Mouse (Mus musculus): ENCODE measurements at regions not wholly inside any gene's neighbourhood (a gene's known extent, or its start where the extent isn't known, plus 50 kb on each side); places are given as distances from the start of the nearest gene placed in this dataset.

DNA sequence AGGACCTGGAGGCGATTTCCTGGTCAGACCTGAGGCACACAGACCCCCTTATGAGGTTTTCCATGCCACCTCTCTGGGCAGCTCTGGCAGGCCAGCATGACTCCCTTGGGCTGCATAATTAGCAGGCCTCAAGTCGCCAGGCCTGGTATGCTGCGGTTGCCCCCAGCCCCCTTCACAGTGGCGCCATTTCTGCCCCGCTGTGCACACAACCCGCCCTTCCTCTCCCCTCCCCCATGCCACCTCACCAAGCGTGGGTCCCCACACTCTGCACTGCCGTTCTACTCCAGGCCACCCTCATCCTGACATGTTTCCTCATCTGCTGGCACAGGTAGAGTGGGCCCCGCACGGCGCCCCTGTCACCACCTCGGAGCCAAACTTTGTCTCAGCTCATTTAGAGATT lies 339.3 kb downstream of the Sox9 start:
- DNase-seq = no peak
- intact Hi-C loops (cut with DNase I) = no loop called here

DNA sequence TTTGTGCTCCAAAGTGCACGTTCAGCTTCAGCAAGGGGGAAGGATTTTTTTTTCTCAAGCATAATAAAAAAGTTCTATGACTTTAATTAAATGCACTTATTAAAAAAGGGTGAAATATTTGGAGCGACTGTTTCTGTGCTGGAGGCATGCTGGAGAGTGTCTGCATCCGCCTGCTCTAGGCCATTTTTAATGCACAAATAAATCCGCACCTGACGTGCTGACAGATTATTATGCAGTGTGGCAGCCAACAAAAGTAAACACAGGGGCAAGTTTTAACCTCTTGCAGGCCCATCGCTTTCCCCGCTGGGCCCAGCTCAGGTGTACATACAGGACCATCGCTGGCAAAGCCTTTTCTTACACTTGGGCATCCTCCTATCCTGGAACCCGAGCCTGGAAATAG lies 340.1 kb downstream of the Sox9 start:
- no peak for DNase-seq
- intact Hi-C loops (cut with DNase I) = no loop called here

DNA sequence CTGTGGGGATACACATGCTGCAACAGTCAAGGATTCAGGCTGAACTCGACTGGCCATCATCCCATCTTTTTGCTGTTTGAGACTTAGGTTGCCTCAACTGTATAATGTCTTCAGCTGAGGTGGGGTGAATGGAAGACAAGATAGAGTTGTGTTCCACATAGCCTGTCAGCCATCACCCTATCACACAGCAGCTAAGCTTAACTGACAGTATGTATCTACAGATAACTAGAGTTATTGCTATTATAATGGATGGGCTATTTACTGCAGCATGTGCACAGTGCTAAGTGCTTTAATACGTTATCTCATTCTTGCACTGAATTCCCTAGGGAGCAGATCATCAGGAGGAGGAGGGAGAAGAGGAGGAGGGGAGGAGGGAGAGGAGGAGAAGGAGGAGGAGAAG lies 340.9 kb downstream of the Sox9 start:
- intact Hi-C loops (cut with DNase I) = no loop called here

DNA sequence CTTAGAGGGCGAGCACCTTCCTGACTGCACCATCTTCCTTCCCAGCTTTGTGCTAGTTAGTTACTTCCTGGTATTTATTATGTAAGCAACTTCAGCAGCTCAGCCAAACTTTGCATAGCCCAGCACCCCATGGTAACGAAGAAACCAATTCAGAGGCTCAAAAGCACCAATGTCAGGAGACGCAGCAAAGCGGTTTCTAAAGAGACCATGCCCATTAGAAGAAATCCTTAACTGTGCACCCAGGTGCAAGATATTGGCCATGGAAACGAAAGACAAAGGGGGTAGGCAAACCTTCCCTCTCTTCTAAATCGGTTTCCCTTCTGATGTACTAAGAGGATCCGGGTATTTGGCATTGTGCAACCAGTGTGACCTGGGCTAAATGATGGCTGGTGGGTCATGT lies 343.8 kb downstream of the Sox9 start:
- intact Hi-C loops (cut with DNase I) = no loop called here
- no peak for DNase-seq

More for the DNA sequence above, 340.9 kb downstream of the Sox9 start:
- DNase-seq = no peak

DNA sequence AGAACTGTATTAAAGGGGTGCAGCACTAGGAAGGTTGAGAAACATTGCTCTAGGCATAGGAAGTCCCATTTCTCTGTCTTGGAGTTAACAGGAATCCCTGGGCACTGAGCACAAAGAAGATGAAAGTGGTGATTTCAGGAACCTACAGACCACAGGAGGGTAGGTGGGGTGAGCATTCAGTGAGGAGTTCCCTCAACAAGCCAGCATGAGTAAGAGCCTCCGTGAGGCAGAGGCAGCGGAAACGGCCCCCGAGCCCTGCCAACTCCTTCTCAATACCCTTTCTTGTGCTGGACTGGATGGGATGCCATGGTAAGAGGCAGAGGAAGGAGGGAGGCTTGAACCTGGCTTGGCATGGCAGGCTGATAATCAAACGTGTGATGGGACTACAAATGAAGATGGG lies 347.2 kb downstream of the Sox9 start:
- no peak for DNase-seq
- intact Hi-C loops (cut with DNase I) = no loop called here

DNA sequence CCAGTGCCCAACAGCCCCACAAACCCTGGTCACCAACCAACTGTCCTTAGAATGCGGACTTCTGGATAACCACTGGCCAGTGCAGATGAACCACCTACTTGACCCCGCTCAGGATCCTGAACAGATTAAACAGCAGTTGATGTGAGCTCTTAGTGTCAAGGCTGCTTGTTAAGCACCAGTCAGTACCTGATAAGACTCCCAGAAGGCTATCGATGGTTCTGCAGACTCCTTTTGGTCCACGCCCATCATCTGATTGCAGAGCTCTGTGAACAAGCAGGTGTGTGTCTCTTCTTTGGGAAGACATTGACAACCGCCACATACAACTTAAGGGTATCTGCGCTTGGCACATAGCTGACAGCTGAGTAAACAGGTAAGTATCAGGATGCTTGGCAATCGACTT lies 348.0 kb downstream of the Sox9 start:
- DNase-seq = no peak
- intact Hi-C loops (cut with DNase I) = no loop called here

DNA sequence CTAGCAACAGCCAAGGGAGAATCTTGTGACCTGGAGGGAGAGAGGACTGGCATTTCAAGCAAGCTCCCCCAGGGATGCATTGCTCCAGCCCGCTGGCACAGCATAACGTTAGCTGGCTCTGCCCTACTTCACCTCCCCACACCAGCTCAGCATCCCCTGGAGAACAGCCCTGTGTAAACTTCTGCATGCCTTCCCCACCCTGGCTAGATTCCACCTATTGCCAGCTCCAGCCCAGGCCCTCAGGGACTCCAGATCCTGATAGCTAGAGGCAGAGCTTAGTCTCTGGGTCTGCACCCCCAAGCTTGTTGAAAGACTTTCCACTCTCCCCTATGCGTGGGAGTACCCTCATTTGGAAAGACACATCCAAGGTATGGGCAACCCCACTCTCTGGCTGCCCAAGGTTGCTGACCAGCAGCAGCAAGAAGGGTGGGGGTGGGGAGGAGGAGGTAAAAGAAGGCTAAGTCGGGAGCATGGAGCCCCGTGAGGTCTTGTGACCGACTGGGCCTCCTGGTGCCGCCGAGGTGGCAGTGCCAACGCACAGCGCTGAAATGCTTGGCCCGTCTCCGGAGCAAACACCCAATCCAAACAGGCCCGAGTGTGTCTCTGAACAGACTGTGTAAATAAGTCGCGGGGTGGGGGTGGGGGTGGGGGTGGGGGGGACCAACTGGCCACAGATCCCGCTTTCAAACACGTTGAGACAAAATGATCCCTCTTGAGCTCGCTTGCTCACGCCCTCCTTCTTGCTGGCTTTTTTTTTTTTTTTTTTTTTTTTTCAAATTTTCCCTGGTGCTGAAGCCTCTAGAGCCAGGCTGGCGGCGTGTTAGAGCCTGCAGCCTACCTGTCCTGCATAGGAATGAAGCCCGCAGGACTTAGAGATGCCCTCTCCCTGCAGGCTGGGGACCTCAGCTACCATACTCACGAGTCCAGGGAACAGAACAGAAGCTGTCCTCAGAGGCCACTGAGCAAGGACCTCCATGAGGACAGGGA lies 350.3 kb downstream of the Sox9 start:
- DNase-seq = peak; percentile 48
- intact Hi-C loops (cut with DNase I) = no loop called here

DNA sequence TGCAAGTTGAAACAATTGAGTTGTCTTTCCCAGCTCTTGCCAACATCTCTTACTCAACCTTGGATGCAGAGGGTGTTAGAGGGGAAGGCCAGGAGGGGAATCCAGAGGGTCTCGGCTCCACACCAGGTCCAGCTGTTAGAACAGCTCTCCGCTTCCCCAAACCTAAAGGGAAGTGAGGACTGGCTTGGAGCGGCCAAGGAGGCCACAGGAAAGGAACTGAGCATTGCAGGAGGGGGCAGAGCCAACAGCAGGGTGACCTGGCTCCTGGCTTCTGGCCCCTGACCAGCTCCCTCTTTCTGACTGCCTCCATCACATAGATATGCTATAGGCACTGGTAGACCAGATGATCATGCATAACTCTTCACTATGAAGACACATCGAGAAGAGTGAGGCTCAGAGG lies 351.4 kb downstream of the Sox9 start:
- intact Hi-C loops (cut with DNase I) = no loop called here
- DNase-seq = no peak

DNA sequence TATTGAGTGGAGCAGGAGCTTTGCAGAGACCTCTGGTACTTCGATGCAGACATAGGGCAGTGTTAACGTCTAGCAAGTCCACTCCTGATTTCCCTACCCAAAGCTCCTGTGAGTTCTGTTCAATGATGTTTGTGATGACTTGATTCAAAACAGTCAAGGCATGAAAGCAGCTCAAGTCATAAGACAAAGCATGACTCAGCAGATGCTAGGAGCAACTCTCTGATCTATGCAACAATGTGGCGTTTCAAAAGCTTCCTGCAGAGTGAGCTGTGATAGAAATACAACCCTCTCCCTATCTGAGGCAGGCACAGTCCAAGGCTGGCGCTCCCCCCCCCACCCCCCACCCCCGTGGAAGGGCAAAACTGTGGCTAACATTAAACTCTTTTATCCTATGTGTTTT lies 353.2 kb downstream of the Sox9 start:
- intact Hi-C loops (cut with DNase I) = no loop called here

DNA sequence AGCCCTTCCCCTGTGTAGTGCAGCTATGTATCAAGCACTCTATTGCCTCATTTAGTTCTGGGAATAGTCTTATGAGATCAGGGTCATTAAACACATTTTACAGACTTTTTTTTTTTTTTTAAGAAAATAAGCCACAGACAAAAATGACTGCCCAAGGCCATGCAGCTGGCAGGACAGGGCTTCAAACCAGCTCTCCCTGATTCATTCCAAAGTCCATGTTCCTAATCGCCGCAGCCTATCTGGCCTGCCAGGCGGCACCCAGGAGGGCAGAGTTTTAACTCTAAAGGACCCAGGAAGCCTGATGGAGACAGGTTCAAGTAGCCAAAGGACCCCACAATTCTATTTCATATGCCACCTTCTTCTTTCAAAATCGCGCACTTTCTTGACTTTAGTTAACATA lies 356.4 kb downstream of the Sox9 start:
- intact Hi-C loops (cut with DNase I) = no loop called here
- DNase-seq = no peak

More for the DNA sequence above, 353.2 kb downstream of the Sox9 start:
- DNase-seq = no peak

DNA sequence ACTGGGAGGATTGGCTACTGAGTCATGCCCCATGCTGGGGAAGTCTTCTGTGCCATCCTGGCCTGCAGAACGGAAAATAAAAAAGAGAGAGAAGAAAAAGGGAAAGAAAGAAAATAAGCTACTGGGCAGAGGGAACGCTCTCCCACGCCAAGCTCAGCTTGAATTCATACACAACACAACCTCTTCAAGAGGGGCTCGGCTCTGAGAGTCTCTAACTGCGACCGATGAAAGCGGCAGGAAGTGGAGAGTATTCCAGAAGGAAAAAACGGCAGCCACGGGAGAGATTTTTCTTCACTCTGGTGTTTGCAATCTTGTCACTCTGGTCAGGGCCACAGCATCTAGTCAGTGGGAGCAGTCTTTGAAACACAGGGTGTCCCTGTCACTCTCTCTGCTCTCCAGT lies 358.6 kb downstream of the Sox9 start:
- no peak for DNase-seq
- intact Hi-C loops (cut with DNase I) = no loop called here

DNA sequence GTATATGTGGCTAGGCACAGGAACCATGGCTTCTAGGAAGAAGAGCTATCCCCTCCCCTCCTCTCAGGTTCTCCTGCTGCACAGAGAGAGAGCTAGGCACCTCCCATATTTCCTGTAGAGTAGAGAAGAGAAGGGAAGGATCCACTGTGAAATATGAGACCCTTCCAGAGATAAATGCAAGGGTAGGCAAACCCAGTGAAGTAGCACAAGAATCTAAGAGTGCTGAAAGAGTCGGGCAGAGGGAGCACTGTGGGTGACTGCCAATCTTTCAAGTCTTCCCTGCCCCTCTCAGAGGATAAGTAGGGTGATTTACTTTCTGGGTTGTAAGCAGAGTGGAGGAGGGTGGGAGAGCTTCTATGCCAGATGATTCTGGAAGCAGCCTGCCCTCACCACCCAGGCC lies 360.8 kb downstream of the Sox9 start:
- no peak for DNase-seq
- intact Hi-C loops (cut with DNase I) = no loop called here

DNA sequence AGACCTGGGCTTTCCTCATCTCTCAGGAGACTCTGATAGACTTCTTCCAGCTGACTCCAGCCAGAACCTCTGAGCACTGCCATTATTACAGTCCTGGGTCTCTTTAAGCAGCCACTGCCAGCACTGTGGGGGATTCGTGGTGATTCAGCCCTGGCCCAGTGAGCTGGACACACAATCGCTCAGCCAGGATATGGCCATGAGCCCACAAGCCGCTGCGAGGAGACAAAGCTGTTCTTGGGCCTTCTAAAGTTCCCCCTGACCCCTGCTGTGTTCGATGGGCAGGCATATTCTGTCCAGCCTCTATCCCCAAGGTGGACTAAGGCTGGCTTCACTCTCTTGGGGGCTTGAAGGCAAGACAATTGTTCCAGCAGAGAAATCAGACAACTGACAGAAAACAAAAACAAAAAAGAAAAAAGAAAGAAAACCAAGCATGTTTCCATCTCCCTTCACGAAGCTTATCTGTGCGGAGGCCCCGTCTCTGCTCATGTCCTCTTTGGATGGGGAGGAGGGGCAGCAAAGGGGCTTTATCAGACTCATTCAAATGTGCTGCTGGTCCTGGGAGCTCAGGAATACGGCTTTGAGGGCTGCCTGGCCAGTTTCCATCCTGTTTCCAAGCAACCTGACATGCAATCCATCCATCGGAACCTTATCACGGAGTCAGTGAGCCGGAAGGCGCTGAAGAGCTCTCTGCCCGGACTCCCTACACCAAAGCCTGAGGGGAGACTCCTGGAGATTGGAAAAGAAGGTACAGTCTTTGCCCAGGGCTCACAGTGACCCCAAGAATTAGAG lies 362.0 kb downstream of the Sox9 start:
- peak; percentile 91 for DNase-seq
- intact Hi-C loops (cut with DNase I) = no loop called here

DNA sequence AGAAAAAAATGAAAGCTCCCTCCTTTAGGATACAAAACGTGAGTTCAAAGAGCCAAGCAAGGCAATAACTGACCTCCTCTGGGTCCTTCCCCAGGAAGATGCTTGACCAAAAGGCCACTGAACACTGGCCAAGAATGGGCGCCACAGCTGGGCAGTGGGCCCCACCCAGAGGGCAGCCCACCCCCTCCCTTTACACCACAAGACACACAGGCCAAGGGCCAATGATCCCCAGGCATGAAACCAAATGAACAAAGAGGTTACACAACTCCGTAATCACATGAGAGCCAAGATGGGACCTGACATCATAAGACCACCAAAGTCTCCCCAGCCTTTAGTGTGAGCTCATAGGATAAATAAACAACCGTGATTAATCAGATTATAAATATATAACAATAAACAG lies 363.7 kb downstream of the Sox9 start:
- intact Hi-C loops (cut with DNase I) = no loop called here
- no peak for DNase-seq

DNA sequence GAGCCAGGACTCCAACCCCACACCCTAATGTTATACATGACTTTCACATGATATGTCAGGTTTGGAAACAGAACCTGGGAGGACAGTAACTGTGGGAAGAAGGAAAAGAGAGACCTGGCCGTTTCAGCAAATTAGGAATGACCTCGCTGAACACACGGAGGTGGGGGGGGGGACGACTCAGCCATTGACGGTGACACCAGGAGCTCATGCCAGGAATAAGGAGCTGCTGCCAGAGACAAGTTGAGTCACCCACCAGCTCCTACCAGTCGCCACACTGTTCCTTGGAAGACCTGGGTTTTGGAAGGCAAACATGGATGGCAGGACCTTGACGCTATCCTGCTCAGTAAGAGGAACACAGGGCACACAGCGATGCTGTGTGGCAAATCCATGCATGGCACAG lies 364.7 kb downstream of the Sox9 start:
- no peak for DNase-seq
- intact Hi-C loops (cut with DNase I) = no loop called here

DNA sequence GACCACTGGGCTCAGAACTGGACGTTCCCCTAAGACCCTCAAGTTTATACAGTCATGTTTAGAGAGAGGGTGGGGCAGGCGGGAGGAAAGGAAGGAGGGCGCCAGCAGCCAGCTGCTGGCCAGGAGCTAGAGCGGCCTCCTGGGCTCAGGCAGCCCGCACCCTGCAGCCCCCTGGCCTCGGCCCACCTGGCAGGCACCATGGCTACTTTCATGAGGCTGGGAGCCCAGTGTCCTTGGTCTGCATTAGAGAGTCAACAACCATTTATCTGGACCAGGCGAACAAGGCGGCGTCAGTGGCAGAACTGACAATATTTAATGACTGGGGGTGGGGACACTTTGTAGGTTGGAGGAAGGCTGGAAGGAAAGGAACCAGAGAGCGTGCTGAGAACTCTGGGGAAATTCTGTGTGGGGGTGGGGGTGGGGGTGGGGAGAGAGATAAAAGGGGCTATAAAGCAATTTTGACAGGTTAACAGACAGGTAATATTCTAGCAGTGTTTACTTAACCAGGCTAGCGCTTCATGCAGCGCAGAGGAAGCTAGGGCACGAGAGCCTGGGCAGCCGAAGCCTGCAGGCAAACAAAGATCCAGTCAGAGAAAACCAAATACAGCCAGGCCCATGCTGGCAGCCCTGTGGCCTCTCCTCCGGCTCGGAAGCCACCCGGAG lies 365.6 kb downstream of the Sox9 start:
- no peak for DNase-seq
- intact Hi-C loops (cut with DNase I) = no loop called here

DNA sequence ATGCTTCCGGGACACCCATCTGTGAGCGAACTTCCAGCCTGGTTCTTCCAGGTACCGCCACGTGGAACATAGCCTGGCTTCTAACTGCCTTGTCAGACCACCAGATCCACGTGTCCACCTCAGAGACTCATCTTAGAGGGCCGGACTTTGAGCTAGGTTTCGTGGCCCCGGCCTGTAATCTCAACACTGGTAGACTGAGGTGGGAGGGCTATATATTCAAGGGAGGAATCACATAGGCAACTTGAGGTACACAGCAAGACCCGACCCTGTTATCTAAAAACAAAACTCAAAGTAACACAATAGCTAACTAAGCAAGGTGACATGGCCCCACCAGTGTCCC lies 366.1 kb downstream of the Sox9 start:
- intact Hi-C loops (cut with DNase I) = no loop called here
- no peak for DNase-seq

DNA sequence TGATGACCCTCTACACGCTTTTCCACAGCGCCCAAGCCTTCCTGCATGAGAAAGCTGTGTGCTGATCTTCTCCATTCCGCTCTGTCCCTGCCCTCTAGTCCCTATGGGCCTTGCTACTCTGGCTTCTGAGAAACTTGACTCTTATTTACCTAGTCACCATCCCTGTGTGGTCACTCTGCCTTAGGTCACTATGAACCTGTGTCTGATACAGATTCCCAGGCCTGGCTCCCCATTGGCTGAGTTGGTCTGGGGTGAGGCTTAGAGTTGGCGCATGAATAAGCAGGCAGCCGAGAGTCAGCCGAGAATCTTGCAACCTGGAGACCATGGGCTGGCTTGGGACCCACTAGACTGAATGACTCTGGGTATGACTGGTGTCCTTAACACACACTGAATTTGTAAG lies 373.5 kb downstream of the Sox9 start:
- DNase-seq = no peak
- intact Hi-C loops (cut with DNase I) = no loop called here

DNA sequence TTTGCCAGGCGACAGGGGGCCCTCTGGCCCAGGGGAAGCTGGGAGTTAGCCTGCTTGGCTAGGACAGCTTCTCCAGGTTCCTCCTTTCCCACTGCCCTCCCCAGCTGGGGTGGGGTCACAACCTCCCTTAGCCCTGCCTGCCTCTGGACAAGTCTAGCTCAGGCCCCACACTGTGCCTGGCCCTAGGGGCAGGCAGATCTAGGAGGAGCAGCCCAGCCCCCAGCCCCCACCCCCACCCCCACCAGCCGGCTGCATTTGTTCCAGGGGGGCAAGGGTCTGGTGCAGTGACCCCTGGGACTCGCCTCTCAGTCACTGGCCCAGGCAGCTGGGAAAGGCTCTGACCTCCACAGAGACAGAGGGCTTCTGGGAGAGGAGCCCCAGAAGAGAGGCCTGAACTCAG lies 381.9 kb downstream of the Sox9 start:
- intact Hi-C loops (cut with DNase I) = loop anchor here (2.0 kb wide), 1 partner anchor 1511 kb away; no protein-coding TSS in a partner anchor
- no peak for DNase-seq

DNA sequence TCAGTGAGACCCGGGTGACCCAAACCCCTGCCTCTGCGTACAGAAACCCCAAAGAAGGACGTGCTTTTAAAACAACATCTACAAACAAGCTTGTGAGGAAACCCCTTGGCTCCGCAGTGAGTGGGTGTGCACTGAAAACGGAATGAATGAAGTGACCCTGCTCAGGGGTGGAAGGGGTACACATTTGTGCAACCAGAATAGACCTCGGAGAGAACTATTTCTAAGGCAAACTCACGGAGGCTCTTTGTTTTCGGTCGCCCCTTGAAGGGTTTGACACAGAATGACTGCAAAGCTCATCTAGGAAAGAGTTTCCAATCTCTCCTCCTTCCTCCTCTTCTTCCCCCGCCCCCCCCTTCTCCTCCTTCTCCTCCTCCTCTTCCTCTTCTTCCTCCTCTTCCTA lies 382.5 kb downstream of the Sox9 start:
- intact Hi-C loops (cut with DNase I) = loop anchor here (2.0 kb wide), 1 partner anchor 1512 kb away; no protein-coding TSS in a partner anchor
- DNase-seq = no peak

DNA sequence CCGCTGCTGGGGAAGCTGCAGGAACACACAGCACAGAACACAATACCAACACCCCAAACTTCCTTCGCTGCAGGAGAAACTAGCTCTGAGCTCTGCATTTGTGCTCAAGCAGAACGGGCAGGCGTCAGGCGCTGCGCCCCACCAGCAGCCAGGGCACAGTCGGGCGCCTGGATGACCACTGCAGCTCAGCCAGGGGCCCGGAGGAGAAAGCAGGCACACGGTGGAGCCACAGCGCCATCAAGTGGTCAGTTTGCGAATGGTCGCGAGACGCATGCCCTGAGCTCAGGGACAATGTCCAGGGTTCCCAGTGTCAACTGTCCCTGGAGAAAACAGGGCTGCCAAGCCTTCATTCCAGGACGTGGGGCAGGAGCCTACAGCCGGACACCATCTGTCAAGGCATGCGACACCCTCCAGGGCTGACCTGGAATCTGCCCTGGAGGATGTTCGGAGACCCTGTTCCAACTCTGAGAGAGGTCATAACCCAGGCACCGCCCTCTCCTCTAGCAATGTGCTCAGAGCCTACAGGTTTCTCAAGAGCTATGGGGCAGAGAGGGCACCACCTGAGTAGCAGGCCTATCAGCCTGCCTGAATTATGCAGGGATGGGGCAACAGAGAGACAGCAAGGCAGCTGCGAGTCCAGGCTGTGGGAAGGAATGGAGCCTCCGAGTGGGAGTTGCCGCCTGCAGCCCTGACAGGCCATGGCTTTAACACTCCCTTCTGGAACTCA lies 383.2 kb downstream of the Sox9 start:
- intact Hi-C loops (cut with DNase I) = loop anchor here (2.0 to 5.0 kb wide), 3 partner anchors 1512 to 1628 kb away; no protein-coding TSS in a partner anchor

More for the DNA sequence above, 383.2 kb downstream of the Sox9 start:
- peak; percentile 85 for DNase-seq

All from left cerebral cortex, postnatal 4 days (tissue).